Mouse (Mus musculus): ENCODE data around the gene Plekha5.

DNA sequence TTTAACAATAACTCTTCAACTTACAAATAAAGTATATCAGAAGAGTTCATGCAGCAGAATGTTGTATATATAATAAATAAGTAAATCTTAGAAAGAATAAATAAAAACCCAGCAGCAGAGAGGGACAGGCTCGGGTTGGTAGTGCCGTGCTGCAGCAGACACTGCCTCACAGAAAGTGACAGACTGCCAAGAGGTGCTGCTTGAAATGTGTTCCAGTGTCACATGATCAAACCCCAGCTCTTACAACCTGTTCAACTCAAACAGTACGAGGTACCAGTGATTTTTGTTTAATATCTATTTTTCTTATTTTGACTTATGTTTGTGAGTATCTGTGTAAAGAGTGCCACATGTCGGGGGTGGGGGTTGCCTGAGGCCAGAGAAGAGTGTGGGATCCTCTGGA is 75.1 kb downstream of the Plekha5 start:
- no peak for TF ChIP-seq CTCF (IDR thresholded peaks at IDR 0.05; ENCODE audit: borderline replicate concordance, insufficient read depth, low read length)
- no peak for TF ChIP-seq POLR2A (IDR thresholded peaks at IDR 0.05; ENCODE audit: low read depth, low read length)
